Mouse (Mus musculus): Measurements from ENCODE around the gene Ctnna3. TPM values are rescaled to one million over a fixed set of nuclear protein-coding genes. Genes with fewer than 3 reads are reported as not detected.
"Not testable (repeated sequence)": the region's sequence is repeated elsewhere in the genome, so short reads cannot be mapped to it uniquely, and the experiment has no call there.

Ctnna3 gene
- 18.5 and 21.8 TPM in 2 replicates for polyA plus RNA-seq (2015; fragmentation: Nextera tagmentation; extraction: Ambion mirVana)

- Histone ChIP-seq H3K9me3 (no peaks in the 10 kb centered on the region), H3K36me3 (no peaks in the 10 kb centered on the region), H3K9ac (peak within 1 kb of the TSS; percentile 86), H3K4me2 (peak within 1 kb of the TSS; percentile 78), H3K27ac (replicated peaks) (peak within 1 kb of the TSS; percentile 87), H3K4me1 (peaks cover 7% of the 10 kb centered on the region; the same call in 1 of the 2 replicates), H3K4me3 (peak within 1 kb of the TSS; percentile 88), H3K27me3 (replicated peaks) (no peaks in the 10 kb centered on the region)
- ATAC-seq (ENCODE audit: extremely low read depth, insufficient number of reproducible peaks, low FRiP score, low TSS enrichment) = peak; percentile 89
- WGBS = under 1% methylated on average over 55 of the region's 55 CpGs
Observed at GRCm38 (mm10) chr10:63429785-63430305, at the start of gene Ctnna3. Gene Ctnna3 (plus strand): TSS chr10:63430098.

GRCm38 (mm10) chr10:63381498-63382280 lies 48.2 kb upstream of the Ctnna3 start, which contains the start of gene Sirt1:
Gene Sirt1 (minus strand): TSS chr10:63381704.
- no peaks in the 10 kb centered on the region for H3K9me3 ChIP-seq
- H3K36me3 ChIP-seq = no peaks in the 10 kb centered on the region
- H3K4me2 ChIP-seq = peak within 1 kb of the TSS; percentile 98
- H3K9ac ChIP-seq = peak within 1 kb of the TSS; percentile 87
- peaks cover 12% of the 10 kb centered on the region; the same call in 1 of the 2 replicates for H3K27me3 ChIP-seq (replicated peaks)
- H3K4me3 ChIP-seq = peak within 1 kb of the TSS; percentile 73
- 8% methylated on average over 24 of the region's 24 CpGs for WGBS
- H3K4me1 ChIP-seq = peaks cover 9% of the 10 kb centered on the region
- no peak for ATAC-seq (ENCODE audit: extremely low read depth, insufficient number of reproducible peaks, low FRiP score, low TSS enrichment)
- H3K27ac ChIP-seq (replicated peaks) = peak within 1 kb of the TSS; percentile 54; the same call in 1 of the 2 replicates

GRCm38 (mm10) chr10:63382372-63383279 lies 47.3 kb upstream of the Ctnna3 start, which contains the start of gene Dnajc12:
Gene Dnajc12 (plus strand): TSS chr10:63382443.
- Histone ChIP-seq H3K9me3 (no peaks in the 10 kb centered on the region), H3K4me3 (peak within 1 kb of the TSS; percentile 73), H3K9ac (peak within 1 kb of the TSS; percentile 87), H3K4me2 (peak within 1 kb of the TSS; percentile 98), H3K36me3 (no peaks in the 10 kb centered on the region), H3K27ac (replicated peaks) (peak within 1 kb of the TSS; percentile 54; the same call in 1 of the 2 replicates), H3K27me3 (replicated peaks) (peaks cover 12% of the 10 kb centered on the region; the same call in 1 of the 2 replicates), H3K4me1 (peaks cover 13% of the 10 kb centered on the region)
- peak; percentile 90 for ATAC-seq (ENCODE audit: extremely low read depth, insufficient number of reproducible peaks, low FRiP score, low TSS enrichment)
- WGBS = under 1% methylated on average over 28 of the region's 28 CpGs

DNA sequence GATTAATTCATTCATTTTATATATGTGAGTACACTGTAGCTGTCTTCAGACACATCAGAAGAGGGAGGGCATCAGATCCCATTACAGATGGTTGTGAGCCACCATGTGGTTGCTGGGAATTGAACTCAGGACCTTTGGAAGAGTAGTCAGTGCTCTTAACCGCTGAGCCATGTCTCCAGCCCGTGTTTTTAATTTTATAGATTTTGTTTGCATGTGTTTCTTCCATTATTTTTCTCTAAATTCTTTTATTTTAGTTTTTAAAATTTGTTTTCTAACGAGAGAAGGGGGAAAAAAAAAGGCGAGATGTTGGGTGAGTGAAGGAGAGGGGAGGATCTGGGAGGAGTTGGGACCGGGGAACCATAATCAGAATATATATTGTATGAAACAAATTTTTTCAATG lies 44.0 kb upstream of the Ctnna3 start:
- ATAC-seq (ENCODE audit: extremely low read depth, insufficient number of reproducible peaks, low FRiP score, low TSS enrichment); H3K27me3 ChIP-seq (replicated peaks); H3K9me3 ChIP-seq; H3K36me3 ChIP-seq: not testable (repeated sequence)
- peak overlapping the region; percentile 84 for H3K9ac ChIP-seq
- peak overlapping the region; percentile 90 for H3K27ac ChIP-seq (replicated peaks)
- WGBS = 20% methylated on average over 5 of the region's 5 CpGs
- peak overlapping the region; percentile 89 for H3K4me2 ChIP-seq
- H3K4me1 ChIP-seq = peaks cover 13% of the 10 kb centered on the region
- peak overlapping the region; percentile 72 for H3K4me3 ChIP-seq

DNA sequence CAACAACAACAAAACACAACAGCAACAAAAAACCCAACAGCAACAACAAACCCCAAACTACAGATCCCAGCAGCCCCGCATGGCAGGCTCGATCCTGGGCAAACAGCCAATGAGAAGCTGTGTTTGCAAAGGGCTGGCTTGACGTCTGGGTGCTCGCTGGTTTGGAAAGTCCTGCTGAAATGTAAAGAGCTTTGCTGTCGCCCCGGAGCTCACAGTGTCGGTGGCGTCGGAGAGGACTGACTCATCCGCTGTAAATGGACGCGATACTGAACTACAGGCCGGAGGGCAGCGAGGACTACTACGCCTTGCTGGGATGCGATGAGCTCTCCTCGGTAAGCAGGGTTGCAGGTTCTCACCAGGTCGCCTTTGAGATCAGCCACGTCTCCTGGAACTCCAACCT lies 43.5 kb upstream of the Ctnna3 start:
- Histone ChIP-seq H3K36me3 (no peaks in the 10 kb centered on the region), H3K9ac (peak overlapping the region; percentile 84), H3K9me3 (no peaks in the 10 kb centered on the region), H3K4me1 (peaks cover 10% of the 10 kb centered on the region), H3K4me2 (peak overlapping the region; percentile 89), H3K27ac (replicated peaks) (peak overlapping the region; percentile 90), H3K27me3 (replicated peaks) (0 out of 2 replicates have a peak, but pooled peaks cover 2% of the 10 kb centered on the region), H3K4me3 (peak overlapping the region; percentile 72)
- ATAC-seq (ENCODE audit: extremely low read depth, insufficient number of reproducible peaks, low FRiP score, low TSS enrichment) = peak; percentile 71
- WGBS = under 1% methylated on average over 19 of the region's 19 CpGs

DNA sequence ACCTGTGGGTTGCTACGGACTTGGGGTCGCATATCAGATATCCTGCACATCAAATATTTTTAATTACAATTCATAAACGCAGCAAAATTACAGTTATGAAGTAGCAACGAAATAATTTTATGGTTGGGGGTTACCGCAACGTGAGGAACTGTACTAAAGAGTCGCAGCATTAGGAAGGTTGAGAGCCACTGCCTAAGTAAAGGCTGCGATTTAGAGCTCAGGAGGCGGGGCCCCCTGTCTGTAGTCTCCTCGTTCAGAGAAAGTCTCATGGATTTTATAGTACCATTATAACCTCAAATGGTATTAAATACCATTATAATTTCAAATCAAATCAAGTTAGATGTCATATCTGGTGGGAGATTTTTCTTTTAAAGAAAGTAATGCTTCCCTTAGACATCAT lies 42.9 kb upstream of the Ctnna3 start:
- H3K9me3 ChIP-seq = no peaks in the 10 kb centered on the region
- H3K9ac ChIP-seq = peak overlapping the region; percentile 84
- H3K36me3 ChIP-seq = no peaks in the 10 kb centered on the region
- no peak for ATAC-seq (ENCODE audit: extremely low read depth, insufficient number of reproducible peaks, low FRiP score, low TSS enrichment)
- H3K4me2 ChIP-seq = peak overlapping the region; percentile 89
- 3% methylated on average over 10 of the region's 10 CpGs for WGBS
- H3K4me1 ChIP-seq = peaks cover 4% of the 10 kb centered on the region
- peak overlapping the region; percentile 90 for H3K27ac ChIP-seq (replicated peaks)
- peak overlapping the region; percentile 72 for H3K4me3 ChIP-seq
- H3K27me3 ChIP-seq (replicated peaks) = no peaks in the 10 kb centered on the region

DNA sequence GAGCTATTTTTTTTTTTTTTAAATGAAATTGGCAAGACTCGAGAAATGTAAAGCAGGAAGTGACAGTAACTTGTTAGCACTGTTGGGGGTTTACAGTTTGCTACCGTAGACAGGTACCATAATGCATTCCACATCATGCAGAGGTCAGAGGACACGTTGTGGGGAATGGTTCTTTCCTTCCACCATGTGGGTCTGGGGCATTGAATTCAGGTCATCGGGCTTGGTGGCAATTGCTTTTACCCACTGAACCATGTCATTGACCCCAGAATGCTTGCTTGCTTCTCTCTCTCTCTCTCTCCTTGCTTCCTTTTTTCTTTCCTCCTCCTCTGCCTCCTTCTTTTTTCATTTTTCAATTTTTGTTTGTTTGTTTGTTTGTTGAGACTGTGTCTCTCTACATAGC lies 41.0 kb upstream of the Ctnna3 start:
- Histone ChIP-seq H3K9ac (no peak overlapping the region), H3K4me2 (no peak overlapping the region)
- 76% methylated on average over 4 of the region's 4 CpGs for WGBS

DNA sequence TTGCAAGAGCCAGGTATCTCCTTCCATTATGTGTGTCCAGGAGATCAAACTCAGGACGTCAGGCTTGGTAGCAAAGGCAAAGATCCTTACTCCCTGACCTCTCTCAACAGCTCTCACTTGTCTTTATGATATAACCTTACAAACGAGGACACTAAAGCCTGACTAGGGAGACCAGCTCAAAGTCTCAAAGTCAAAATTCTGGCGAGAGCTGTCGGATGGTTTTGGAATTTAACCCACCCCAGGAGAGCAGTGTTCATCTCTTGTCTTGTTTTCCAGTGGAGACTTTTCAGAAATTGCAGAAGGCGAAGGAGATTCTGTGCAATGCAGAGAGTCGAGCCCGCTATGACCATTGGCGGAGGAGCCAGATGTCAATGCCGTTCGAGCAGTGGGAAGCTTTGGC lies 32.9 kb upstream of the Ctnna3 start:
- no peak overlapping the region for H3K27ac ChIP-seq (replicated peaks)
- no peak overlapping the region for H3K4me3 ChIP-seq
- H3K9me3 ChIP-seq = no peaks in the 10 kb centered on the region
- H3K4me2 ChIP-seq = no peak overlapping the region
- 93% methylated on average over 10 of the region's 10 CpGs for WGBS
- H3K27me3 ChIP-seq (replicated peaks) = no peaks in the 10 kb centered on the region
- H3K36me3 ChIP-seq = 0 out of 2 replicates have a peak, but pooled peaks cover 5% of the 10 kb centered on the region
- no peaks in the 10 kb centered on the region for H3K4me1 ChIP-seq
- no peak for ATAC-seq (ENCODE audit: extremely low read depth, insufficient number of reproducible peaks, low FRiP score, low TSS enrichment)
- no peak overlapping the region for H3K9ac ChIP-seq

More for the DNA sequence above, 41.0 kb upstream of the Ctnna3 start:
- H3K4me1 ChIP-seq = peaks cover 4% of the 10 kb centered on the region
- H3K27ac ChIP-seq (replicated peaks) = no peak overlapping the region
- no peaks in the 10 kb centered on the region for H3K36me3 ChIP-seq
- H3K4me3 ChIP-seq = no peak overlapping the region
- no peaks in the 10 kb centered on the region for H3K9me3 ChIP-seq
- H3K27me3 ChIP-seq (replicated peaks) = no peaks in the 10 kb centered on the region
- ATAC-seq (ENCODE audit: extremely low read depth, insufficient number of reproducible peaks, low FRiP score, low TSS enrichment) = no peak

GRCm38 (mm10) chr10:63402731-63403504 lies 27.0 kb upstream of the Ctnna3 start:
- peaks cover 10% of the 10 kb centered on the region for H3K36me3 ChIP-seq
- 83% methylated on average over 5 of the region's 5 CpGs for WGBS
- no peaks in the 10 kb centered on the region for H3K4me1 ChIP-seq
- no peak overlapping the region for H3K9ac ChIP-seq
- H3K4me3 ChIP-seq = no peak overlapping the region
- no peaks in the 10 kb centered on the region for H3K27me3 ChIP-seq (replicated peaks)
- no peak overlapping the region for H3K4me2 ChIP-seq
- ATAC-seq (ENCODE audit: extremely low read depth, insufficient number of reproducible peaks, low FRiP score, low TSS enrichment) = no peak
- H3K9me3 ChIP-seq = no peaks in the 10 kb centered on the region
- no peak overlapping the region for H3K27ac ChIP-seq (replicated peaks)

GRCm38 (mm10) chr10:63403636-63404035 lies 26.3 kb upstream of the Ctnna3 start:
- 84% methylated on average over 2 of the region's 2 CpGs for WGBS
- Histone ChIP-seq H3K9ac (no peak overlapping the region), H3K4me1 (no peaks in the 10 kb centered on the region), H3K36me3 (peaks cover 10% of the 10 kb centered on the region), H3K27ac (replicated peaks) (no peak overlapping the region), H3K4me2 (no peak overlapping the region), H3K9me3 (no peaks in the 10 kb centered on the region), H3K4me3 (no peak overlapping the region), H3K27me3 (replicated peaks) (no peaks in the 10 kb centered on the region)
- ATAC-seq (ENCODE audit: extremely low read depth, insufficient number of reproducible peaks, low FRiP score, low TSS enrichment) = no peak

Data from heart, embryonic 13.5 days (tissue).